Mouse (Mus musculus) bone marrow, adult 2 months (tissue): ENCODE measurements around the gene Myo1g. TPM values are rescaled to one million over a fixed set of nuclear protein-coding genes. Genes with fewer than 3 reads are reported as not detected.

ENCODE experiments used
- H3K27ac ChIP-seq: fragments of 200-500 bp; 2 replicates; pipeline ENCODE4 v1.5.1; 2012; ENCODE audit warnings: low read depth, mild to moderate bottlenecking, control low read depth, inconsistent platforms, low read length; ENCODE audit not compliant: control insufficient read depth, poor library complexity, insufficient read depth
- H3K4me1 ChIP-seq: fragments of 200-500 bp; 2 replicates; pipeline ENCODE4 v1.6.1; 2011; ENCODE audit warnings: low read length; ENCODE audit not compliant: control insufficient read depth, insufficient read depth
- H3K4me3 ChIP-seq: fragments of 200-500 bp; replicated peaks from 2 replicates; pipeline ENCODE3; 2011; ENCODE audit warnings: mild to moderate bottlenecking, low read depth, low read length, control low read depth; ENCODE audit not compliant: control insufficient read depth
- CTCF ChIP-seq: fragments of 200-500 bp; IDR thresholded peaks from 2 replicates; pipeline ENCODE4 v1.5.1; 2011; ENCODE audit warnings: low read length, control low read depth; ENCODE audit not compliant: control insufficient read depth, insufficient read depth
- POLR2A ChIP-seq: fragments of 200-500 bp; IDR thresholded peaks from 2 replicates; pipeline ENCODE4 v1.6.1; 2011; ENCODE audit warnings: low read depth, mild to moderate bottlenecking, control low read depth, low read length, borderline replicate concordance; ENCODE audit not compliant: control insufficient read depth
- WGBS: fragments of 180-500 bp; shearing (Covaris S2); methylation state at CpG from one replicate; pipeline ENCODE4 v1.1.7; 2018; 5-methylcytosine and 5-hydroxymethylcytosine counted together
- polyA plus RNA-seq: library from polyadenylated mRNA; stranded (reverse); fragments of >200 nt; gene quantifications from 2 replicates; pipeline ENCODE4 v1.2.4, GENCODE M21; 2011; ENCODE audit warnings: low replicate concordance; ENCODE audit not compliant: missing spikeins, insufficient read depth, insufficient read length

The Myo1g gene
- polyA plus RNA-seq, 1 experiment: 95.8 TPM

- TF ChIP-seq CTCF: no peak
- TF ChIP-seq POLR2A: no peak
- H3K27ac ChIP-seq: no peak overlapping the region; the same call in 1 of the 2 replicates
- 84% methylated on average over 7 of the region's 7 CpGs for WGBS
- no peaks in the 10 kb centered on the region; the same call in none of the 2 replicates for H3K4me1 ChIP-seq
- H3K4me3 ChIP-seq: no peak overlapping the region
Measured at GRCm38 (mm10) chr11:6480191-6480590, 40.6 kb downstream of the Myo1g start.

GRCm38 (mm10) chr11:6479231-6479630 is 41.5 kb downstream of the Myo1g start:
- 86% methylated on average over 2 of the region's 2 CpGs for WGBS

GRCm38 (mm10) chr11:6477350-6477749 is 43.4 kb downstream of the Myo1g start:
- H3K4me1 ChIP-seq: no peaks in the 10 kb centered on the region; the same call in none of the 2 replicates
- TF ChIP-seq CTCF (no peak), POLR2A (no peak)
- no peak overlapping the region for H3K4me3 ChIP-seq
- no peak overlapping the region for H3K27ac ChIP-seq
- WGBS: 89% methylated on average over 1 of the region's 1 CpGs

More at GRCm38 (mm10) chr11:6479231-6479630, 41.5 kb downstream of the Myo1g start:
- Histone ChIP-seq H3K4me1 (no peaks in the 10 kb centered on the region; the same call in none of the 2 replicates), H3K27ac (no peak overlapping the region), H3K4me3 (no peak overlapping the region)
- no peak for TF ChIP-seq CTCF
- no peak for TF ChIP-seq POLR2A

- H3K4me1 ChIP-seq: no peaks in the 10 kb centered on the region; the same call in none of the 2 replicates
- H3K27ac ChIP-seq: no peak overlapping the region
- H3K4me3 ChIP-seq: no peak overlapping the region
- TF ChIP-seq CTCF (no peak), POLR2A (no peak)
- 81% methylated on average over 6 of the region's 6 CpGs for WGBS
Measured at GRCm38 (mm10) chr11:6476876-6477275, 43.9 kb downstream of the Myo1g start.

GRCm38 (mm10) chr11:6475867-6476484 is 44.8 kb downstream of the Myo1g start, which contains the start of gene Purb:
TSS of gene Purb (minus strand) at chr11:6475917.
- peak; percentile 54; the same call in 1 of the 2 replicates for TF ChIP-seq POLR2A
- no peak for TF ChIP-seq CTCF
- WGBS: 15% methylated on average over 65 of the region's 76 CpGs

GRCm38 (mm10) chr11:6474874-6475731 is 45.7 kb downstream of the Myo1g start:
- Histone ChIP-seq H3K4me3 (peak overlapping the region; percentile 96), H3K4me1 (no peaks in the 10 kb centered on the region; the same call in 1 of the 2 replicates), H3K27ac (peak overlapping the region; percentile 100)
- WGBS: under 1% methylated on average over 109 of the region's 109 CpGs
- TF ChIP-seq POLR2A (peak; percentile 55; the same call in 1 of the 2 replicates), CTCF (no peak)

More at GRCm38 (mm10) chr11:6475867-6476484, 44.8 kb downstream of the Myo1g start, which contains the start of gene Purb:
- Histone ChIP-seq H3K4me1 (no peaks in the 10 kb centered on the region; the same call in none of the 2 replicates), H3K4me3 (peak within 1 kb of the TSS; percentile 96), H3K27ac (peak within 1 kb of the TSS; percentile 100)

GRCm38 (mm10) chr11:6474381-6474780 is 46.4 kb downstream of the Myo1g start:
- Histone ChIP-seq H3K4me3 (peak overlapping the region; percentile 96), H3K27ac (peak overlapping the region; percentile 100; the same call in 1 of the 2 replicates), H3K4me1 (no peaks in the 10 kb centered on the region; the same call in 1 of the 2 replicates)
- no peak for TF ChIP-seq CTCF
- no peak for TF ChIP-seq POLR2A
- 31% methylated on average over 6 of the region's 6 CpGs for WGBS

GRCm38 (mm10) chr11:6472076-6472475 is 48.7 kb downstream of the Myo1g start:
- Histone ChIP-seq H3K27ac (no peak overlapping the region), H3K4me3 (no peak overlapping the region), H3K4me1 (no peaks in the 10 kb centered on the region; the same call in 1 of the 2 replicates)
- TF ChIP-seq POLR2A: no peak
- TF ChIP-seq CTCF: no peak
